Mouse (Mus musculus): ENCODE results near the gene Snrnp70.

DNA sequence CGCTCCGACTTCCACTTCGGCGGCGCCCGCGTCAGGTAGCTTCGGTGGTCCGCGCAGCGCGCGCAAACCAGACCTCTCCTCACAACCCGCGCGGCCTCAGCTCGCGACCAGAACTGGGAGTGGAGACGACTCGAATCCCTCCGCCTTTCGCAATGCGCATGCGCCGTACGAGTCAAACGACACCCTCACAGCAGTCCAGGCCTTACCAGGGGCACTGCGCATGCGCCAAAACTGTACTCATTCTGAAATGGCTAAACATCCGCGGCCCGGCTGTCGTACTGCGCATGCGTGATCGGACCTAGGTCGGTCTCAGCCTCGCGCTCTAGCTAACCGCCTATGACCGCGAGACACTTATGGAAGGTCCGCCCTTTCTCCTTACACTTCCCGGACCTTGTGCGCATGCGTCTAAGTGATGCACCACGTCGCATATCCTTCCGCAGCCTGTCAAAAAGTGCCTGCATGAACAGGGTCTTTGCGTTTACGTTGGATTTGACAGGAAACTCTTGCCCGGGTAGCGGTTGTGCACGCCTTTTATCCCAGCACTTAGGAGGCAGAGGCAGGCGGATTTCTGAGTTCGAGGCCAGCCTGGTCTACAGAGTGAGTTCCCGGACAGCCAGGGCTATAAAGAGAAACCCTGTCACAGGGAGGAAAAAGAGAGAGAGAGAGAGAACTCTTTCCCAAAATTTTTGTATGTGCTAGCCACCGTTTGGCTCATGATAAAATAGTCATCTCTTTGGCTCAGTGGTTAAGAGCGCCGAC is at the start of gene Snrnp70:
- TF ChIP-seq POLR2A (IDR thresholded peaks at IDR 0.05; ENCODE audit: extremely low read depth, insufficient read depth, low read length): peak; percentile 88
- TF ChIP-seq CTCF (IDR thresholded peaks at IDR 0.05; ENCODE audit: low read depth, low read length): no peak
